Mouse (Mus musculus): ENCODE data around the gene Pfdn2.
"Not testable (repeated sequence)": the region's sequence is repeated elsewhere in the genome, so short reads cannot be mapped to it uniquely, and the experiment has no call there.

Pfdn2 gene

GRCm38 (mm10) chr1:171345225-171346094 lies at the start of gene Pfdn2, which contains the start of gene Nit1:
TSS of gene Pfdn2 (plus strand) at chr1:171345670.
TSS of gene Nit1 (minus strand) at chr1:171345646.
- DNase-seq (ENCODE audit: low read depth, low spot score) = peak; percentile 86

- DNase-seq (ENCODE audit: low read depth, low spot score) = no peak
Observed at GRCm38 (mm10) chr1:171298226-171298625, 47.2 kb upstream of the Pfdn2 start.

DNA sequence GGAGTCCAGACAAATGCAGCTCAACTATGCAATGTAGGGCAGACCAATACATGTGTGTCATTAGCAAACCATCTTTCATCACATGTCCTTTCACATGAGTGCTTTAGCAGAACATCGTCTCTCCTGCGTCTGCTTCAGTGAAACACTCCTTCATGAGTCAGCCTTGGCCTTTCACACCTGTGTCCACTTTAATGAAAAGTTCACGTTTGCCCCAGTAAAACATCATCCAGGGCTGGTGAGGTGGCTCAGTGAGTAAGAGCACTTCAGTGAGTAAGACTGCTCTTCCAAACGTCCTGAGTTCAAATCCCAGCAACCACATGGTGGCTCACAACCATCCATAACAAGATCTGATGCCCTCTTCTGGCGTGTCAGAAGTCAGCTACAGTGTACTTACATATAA lies 39.3 kb upstream of the Pfdn2 start:
- DNase-seq (ENCODE audit: low read depth, low spot score) = not testable (repeated sequence)

GRCm38 (mm10) chr1:171309321-171309720 lies 36.1 kb upstream of the Pfdn2 start:
- no peak for DNase-seq (ENCODE audit: low read depth, low spot score)

DNA sequence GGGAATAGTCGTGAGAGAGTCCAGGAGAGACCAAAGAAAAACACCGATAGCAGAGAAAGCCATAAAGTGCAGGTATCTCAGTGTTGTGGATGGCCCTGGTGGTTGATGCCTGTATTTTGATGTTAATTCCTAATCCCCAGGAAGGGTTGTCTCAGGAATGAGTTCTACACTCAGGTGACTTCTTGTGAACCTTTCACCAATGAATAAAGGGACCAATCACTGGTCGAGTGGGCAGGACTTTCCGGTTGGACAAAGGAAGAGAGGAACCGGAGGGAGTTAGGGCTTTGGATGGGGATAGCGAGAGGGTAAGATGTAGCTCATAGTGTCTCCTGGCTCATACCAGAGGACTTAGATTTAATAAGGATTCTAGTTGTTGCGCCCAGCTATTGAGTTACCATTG lies 25.7 kb upstream of the Pfdn2 start:
- no peak for DNase-seq (ENCODE audit: low read depth, low spot score)

DNA sequence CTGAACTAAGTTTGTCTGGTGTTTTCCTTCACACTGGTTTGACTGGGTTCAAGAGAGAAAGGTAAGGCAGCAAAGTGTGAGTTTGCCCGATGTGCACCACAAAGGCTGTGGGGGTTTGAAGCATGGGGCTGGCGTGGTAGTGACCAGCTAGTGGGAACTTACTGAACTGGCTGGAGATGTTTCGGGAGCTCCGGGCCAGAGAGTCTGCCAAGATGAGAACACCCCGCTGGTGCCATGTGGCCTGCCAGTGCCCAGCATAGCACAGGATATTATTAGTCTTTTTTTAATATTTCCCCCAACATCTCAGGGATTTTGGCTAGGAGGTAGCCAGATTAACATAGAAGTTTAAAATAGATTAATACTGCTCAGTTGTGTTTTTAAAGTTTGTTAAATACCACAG lies 25.3 kb upstream of the Pfdn2 start:
- DNase-seq (ENCODE audit: low read depth, low spot score) = no peak

GRCm38 (mm10) chr1:171321415-171321814 lies 24.1 kb upstream of the Pfdn2 start:
- no peak for DNase-seq (ENCODE audit: low read depth, low spot score)

DNA sequence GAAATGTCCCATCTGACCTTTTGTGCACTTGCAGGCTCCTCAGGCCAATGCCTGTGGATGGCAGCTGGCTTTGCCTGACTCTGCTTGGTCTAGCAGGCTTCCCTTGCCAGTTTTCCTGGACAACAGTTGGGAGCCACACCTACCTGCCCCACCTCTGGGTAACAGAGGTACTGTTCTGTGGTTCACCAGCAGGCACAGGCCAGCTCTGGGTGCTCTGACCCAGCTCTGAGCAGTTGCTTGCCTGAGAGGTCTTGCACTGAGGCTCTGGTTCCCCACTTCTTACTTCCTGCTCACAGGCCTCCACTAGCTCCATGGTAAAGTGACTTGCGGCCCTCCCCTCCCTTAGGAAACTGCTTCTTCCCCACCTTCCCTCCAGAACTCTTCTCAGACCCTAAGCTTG lies 23.5 kb upstream of the Pfdn2 start:
- no peak for DNase-seq (ENCODE audit: low read depth, low spot score)

DNA sequence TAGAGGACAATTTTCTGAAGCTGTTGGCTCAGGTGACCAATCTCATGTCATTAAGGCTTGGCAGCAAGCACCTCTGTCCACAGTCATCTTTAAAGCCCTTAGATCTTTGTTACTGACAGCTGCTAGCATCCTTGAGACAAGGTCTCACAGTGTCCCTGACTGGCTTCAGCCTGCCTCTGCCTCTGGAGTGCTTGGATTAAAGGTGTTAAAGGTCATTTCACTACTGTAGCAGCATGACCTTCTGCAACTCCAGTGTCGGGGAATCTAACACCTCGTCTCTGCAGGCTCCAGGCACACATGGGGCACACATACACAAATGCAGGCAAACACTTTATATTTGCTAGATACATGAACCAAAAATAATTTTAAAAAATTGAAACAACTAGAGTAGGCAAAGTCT lies 19.9 kb upstream of the Pfdn2 start:
- no peak for DNase-seq (ENCODE audit: low read depth, low spot score)

- DNase-seq (ENCODE audit: low read depth, low spot score) = not testable (repeated sequence)
Observed at GRCm38 (mm10) chr1:171326588-171326987, 18.9 kb upstream of the Pfdn2 start.

DNA sequence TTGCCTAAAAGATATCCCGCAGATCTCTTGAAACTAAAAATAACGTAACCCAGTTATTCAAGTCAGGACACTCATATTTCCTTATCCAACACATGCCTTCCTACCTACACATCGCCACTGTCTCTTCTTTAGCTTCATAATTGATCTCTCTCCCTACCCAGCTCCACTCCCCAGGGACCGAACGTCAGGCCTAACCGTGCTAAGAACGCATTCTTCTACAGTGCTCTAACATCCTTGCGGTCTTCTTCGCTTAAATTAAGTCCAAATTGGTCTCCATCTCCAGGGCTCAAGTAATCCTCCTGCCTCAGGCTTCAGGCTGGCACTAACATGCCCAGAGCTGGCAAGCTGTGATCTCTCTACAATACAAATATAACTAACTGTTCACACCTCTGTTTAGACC lies 17.2 kb upstream of the Pfdn2 start:
- DNase-seq (ENCODE audit: low read depth, low spot score) = no peak

GRCm38 (mm10) chr1:171328839-171329432 lies 16.5 kb upstream of the Pfdn2 start, which contains the start of gene Dedd:
TSS of gene Dedd (plus strand) at chr1:171329145.
- peak; percentile 96 for DNase-seq (ENCODE audit: low read depth, low spot score)

DNA sequence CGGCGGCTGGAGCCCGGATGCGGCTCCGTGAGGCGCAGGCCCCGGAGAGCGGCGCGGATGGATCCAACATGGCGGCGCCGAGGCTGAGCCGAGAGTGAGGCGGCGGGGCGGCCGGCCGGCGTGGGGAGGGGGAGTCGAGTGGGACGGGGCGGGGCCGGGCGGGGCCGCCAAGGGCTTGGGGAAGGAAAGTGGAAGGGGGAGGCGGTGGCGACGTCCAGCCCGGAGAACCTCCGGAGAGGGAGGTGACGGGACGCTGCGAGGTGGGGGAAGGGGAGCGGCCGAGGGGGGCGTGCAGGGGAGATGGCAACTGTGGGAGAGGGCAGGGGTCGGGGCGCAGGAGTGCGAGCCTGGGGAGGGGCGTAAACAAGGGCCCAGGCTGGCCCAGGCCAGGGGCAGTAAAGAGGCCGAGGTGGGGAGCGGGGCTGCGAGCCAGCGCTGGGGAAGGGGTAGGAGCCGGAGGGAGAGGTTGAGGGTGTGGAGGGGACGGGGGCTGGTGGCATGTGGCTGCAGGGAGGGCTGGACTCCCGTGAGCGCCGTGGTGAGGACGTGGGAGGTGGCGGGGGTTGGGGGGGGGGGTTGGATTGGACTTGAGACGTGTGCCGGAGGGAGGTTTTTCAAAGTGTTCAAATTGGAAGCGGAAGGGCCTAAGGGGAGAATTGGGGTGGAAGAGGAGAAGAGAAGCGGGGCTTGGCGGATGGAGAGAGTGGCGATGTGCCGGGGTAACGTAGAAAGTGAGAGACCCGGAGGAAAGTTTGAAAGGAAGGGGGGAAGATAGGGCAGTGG lies 15.8 kb upstream of the Pfdn2 start:
- no peak for DNase-seq (ENCODE audit: low read depth, low spot score)

GRCm38 (mm10) chr1:171330216-171330560 lies 15.3 kb upstream of the Pfdn2 start:
- no peak for DNase-seq (ENCODE audit: low read depth, low spot score)

DNA sequence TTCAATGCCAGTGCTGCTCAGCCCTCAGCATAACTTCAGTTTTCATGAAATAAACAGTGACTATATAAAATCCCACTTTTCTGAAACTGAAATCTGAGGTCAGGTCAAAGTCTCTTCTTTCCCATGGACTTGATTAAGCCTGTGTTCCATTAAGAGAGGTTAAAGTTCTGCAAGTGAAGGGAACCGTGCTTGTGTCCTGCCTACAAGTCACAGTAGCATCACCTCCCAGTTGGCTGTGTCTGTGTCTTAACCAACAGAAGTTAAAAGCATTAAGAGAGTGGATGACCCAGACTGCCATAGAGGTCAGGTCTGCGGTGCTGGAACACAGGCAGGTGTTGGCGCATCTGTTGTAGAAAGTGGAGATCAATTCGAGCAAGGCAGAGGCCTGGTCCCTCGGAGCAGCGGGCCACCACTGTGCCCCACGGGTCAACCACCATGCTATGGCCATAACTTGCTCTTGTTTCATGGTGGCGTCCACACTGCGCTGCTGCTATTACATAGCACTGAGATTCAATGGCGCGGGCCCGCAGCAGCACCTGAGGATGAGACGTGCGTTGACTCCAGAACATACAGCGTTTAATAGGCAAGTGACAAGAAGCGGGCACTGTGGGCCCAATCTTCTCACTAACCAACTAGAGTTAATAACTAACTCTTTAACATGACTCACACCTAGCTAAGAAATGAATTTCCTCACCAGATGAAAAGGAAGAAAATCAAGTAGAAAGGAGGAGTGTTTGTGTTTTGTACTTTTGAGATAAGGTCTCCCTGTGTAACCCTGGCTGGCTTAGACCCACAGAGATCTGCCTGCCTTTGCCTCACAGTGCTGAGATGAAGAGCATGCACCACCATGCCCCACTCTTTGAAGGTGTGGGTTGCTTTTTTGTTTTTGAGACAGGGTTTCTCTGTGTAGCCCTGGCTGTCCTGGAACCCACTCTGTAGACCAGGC lies 2.9 kb upstream of the Pfdn2 start:
- no peak for DNase-seq (ENCODE audit: low read depth, low spot score)

DNA sequence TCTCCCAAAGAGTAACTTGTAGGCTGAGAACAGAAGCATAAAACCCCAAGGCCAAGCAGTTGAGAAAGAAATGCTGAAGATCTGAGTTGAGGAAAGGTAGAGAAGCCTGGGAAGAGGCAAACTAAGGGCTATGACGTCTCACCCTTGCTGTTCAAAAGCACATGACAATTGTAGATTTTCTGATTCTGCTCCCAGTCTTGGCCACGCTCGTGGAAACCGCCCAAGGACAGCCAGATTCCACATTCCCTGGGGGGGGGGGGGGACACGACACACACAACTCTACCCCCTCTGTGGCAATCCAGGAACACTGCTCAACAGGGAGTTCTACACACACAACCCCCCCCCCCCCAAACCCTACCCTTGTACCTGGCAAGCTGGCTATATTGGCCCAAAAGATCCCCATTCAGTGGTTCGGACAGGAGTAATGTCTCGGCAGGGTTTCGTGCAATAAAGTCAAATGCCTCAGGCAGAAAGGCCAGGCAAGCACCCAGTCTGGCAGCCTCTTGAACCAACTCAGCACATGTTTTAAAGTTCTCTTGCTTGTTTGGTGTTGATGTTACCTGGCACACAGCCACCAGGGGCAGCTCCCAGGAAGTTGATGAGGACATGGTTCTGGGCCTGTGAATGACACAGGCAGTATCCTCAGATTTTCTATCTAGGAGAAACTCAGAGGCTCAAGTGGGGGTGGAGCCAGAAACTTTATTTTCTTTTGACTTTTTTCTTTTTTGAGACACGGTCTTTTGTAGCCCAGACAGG lies 1.4 kb upstream of the Pfdn2 start:
- no peak for DNase-seq (ENCODE audit: low read depth, low spot score)

- no peak for DNase-seq (ENCODE audit: low read depth, low spot score)
Observed at GRCm38 (mm10) chr1:171344715-171345114, 755 bp upstream of the Pfdn2 start.

DNA sequence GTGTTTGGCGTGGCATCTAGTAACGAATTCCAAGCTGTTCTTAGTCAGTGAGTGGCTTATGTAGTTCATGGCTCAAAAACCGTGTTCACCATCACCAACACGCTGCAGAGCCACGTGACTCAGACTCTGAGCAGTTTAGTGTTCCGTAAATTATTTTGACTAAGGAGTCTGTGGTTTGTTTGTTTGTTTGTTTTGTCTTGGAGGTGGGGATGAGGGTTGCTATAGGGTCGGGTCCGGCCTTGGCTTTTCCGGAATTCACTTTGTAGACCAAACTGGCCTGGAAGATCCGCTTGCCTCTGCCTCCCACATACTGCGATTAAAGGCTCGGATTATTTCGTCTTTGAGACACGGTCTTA lies 603 bp downstream of the Pfdn2 start:
- DNase-seq (ENCODE audit: low read depth, low spot score) = no peak

GRCm38 (mm10) chr1:171348665-171349064 lies 3.2 kb downstream of the Pfdn2 start:
- DNase-seq (ENCODE audit: low read depth, low spot score) = no peak

DNA sequence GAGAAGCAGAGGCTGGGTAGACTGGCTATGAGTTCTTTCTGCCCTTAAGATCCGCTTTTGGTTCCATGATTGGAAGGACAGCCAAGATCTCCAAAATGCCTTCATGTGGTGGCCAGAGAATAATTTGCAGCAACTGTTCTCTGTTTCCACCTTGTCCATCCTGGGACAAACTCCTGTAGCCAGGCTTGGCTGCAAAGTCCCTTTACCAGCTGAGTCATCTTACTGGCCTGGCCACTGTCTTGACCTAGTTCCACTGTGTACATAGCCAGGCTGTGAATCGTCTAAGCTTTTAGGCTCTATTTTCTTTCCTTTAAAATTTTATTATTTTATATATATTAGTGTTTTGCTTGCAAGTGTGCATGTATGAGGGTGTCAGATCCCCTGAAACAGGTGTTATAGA lies 3.7 kb downstream of the Pfdn2 start:
- no peak for DNase-seq (ENCODE audit: low read depth, low spot score)

Measured in telencephalon, adult 2 months (tissue).